Mouse (Mus musculus) thymus, postnatal 36 days (tissue): ENCODE results near the gene Olfr875.
"Not testable (repeated sequence)": the region's sequence is repeated elsewhere in the genome, so short reads cannot be mapped to it uniquely, and the experiment has no call there.

ENCODE experiments used
- DNase-seq, 2 experiments: peaks; one replicate each; pipeline ENCODE4 v3.0.0; 2022; ENCODE audit warnings: mixed read lengths in 2 of 2

Olfr875 gene

DNA sequence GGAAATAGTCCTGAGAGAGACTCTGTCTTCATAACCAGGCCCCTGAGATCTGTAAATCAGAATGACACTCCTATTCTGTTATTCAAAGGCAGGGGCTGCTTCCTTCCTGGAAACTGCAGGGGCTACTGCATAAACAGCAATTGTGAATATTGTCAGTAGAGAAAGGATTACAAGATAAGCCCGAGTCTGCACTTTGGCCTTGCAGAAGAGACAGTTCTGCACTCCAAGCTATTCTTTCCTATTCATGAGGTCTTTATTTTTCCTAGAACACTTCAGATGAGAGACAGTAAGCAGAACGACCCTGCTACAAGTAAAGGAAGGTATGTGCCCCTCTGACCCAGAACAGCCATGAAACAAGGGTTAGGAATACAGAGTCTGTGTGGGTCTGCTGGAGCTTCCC, at the start of gene Olfr875:
Olfr875 (plus strand) TSS at position 99 of the 400 bp plus-strand sequence.
- no peak for DNase-seq

GRCm38 (mm10) chr9:37734310-37734709, 37.3 kb upstream of the Olfr875 start:
- no peak for DNase-seq

- DNase-seq: no peak
These were observed 26.9 kb upstream of the Olfr875 start, which contains the start of gene Olfr874 for GRCm38 (mm10) chr9:37744806-37745205. TSS of gene Olfr874 (plus strand) at chr9:37745106.

- DNase-seq: no peak
These were observed 21.2 kb upstream of the Olfr875 start for GRCm38 (mm10) chr9:37750319-37751075.

DNA sequence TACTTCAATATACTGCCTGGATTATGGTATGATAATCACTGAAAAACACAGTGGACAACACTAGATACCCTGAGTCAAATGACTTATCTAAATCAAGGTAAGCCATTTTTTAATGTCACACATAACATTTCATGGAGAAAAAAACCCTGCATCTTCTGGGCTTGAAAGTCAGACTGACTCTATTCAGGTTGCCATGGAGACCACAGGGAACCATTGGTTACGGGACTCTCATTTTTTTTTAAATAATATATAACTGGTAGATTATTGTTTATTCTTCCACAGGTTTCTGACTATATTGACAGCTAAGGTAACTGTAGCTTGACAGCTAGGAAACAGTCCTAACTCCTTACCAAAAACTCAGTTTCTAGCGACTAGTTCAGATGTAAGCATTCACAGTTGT, 20.2 kb upstream of the Olfr875 start:
- DNase-seq: no peak

GRCm38 (mm10) chr9:37752006-37752405, 19.7 kb upstream of the Olfr875 start:
- no peak for DNase-seq

- DNase-seq: no peak
These were observed 9.9 kb upstream of the Olfr875 start for GRCm38 (mm10) chr9:37761728-37762127.

DNA sequence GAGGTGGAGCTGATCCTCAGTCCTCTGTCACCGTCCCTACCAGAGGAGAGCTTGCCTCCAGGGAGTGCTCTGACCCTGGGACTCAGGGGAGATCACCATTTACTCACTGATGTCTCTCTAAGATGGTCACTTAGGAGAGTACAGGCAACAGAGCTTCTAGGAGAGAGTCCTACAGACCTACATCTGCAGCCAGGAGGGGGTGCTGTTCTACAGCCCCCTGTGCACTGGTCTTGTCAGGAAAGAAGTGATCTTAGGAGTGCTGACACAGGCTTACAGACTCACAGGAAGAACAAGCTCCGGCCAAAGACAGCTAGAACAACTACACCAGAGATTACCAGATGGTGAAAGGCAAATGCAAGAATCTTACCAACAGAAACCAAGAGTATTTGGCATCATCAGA, 9.1 kb upstream of the Olfr875 start:
- DNase-seq: no peak

DNA sequence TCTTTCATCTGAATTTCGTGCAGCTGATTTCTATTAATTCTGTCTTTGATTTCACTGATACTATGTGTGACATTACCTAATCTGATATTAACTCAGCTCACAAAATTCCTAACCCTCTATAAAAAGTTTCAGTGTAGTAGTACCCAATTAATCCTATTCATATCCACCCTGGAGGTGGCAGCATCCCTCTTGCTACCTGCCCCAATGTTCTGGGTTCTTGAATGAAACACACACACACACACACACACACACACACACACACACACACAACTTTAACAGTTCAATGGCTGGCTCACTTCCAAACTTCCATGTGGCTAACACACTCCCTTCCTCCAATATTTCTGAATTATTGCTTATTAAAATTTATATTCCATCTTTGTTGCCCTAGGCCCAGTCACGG, 996 bp upstream of the Olfr875 start:
- no peak for DNase-seq

DNA sequence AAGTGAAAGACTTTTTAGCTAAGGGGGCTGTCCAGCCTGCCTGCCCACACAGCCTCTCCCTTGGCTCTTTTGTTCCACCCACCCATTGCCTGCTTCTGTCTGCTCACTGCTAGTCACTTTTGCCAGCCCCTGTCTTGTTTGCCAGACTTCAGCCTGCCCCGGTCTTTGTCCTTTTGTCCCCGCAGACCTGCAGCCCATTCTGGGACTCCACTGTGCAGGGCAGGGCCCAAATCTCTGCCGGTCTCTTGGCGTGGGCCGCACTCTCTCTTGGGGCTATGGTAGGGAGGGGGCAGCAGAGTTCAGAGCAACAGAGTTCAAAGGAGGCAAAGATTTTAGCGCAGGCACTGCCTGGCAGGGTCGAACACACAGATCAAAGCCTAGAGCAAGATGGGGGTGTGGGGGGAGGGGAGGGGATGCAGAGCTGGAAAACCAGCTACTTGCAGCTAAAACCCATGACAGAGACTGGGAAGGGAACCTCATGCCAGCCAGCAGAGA, 11.2 kb downstream of the Olfr875 start:
- no peak for DNase-seq

GRCm38 (mm10) chr9:37783394-37784387, 12.0 kb downstream of the Olfr875 start:
- not testable (repeated sequence) for DNase-seq

- DNase-seq: no peak
These were observed 14.8 kb downstream of the Olfr875 start for GRCm38 (mm10) chr9:37786411-37786810.

GRCm38 (mm10) chr9:37802055-37802454, 30.4 kb downstream of the Olfr875 start:
- no peak for DNase-seq

DNA sequence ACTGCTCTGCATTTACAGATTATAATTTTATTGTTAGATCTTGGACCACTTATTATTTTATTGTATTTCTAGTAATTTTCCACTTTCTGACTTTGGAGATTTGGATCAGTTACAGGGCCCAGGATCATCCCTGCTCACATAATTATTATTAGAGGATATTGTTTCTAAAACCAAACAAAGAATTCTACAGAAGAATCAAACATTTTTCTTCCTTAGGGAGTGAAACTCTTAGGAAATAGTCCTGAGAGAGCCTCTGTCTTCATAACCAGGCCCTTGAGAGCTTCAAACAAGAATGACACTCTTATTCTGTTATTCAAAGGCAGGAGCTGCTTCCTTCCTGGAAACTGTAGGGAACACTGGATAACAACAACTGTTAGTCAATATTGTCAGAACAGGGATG, 31.1 kb downstream of the Olfr875 start, which contains the start of gene Olfr876:
Olfr876 (plus strand) TSS at position 301 of the 400 bp plus-strand sequence.
- DNase-seq: no peak

- DNase-seq: no peak
These were observed 35.6 kb downstream of the Olfr875 start for GRCm38 (mm10) chr9:37807235-37807634.

DNA sequence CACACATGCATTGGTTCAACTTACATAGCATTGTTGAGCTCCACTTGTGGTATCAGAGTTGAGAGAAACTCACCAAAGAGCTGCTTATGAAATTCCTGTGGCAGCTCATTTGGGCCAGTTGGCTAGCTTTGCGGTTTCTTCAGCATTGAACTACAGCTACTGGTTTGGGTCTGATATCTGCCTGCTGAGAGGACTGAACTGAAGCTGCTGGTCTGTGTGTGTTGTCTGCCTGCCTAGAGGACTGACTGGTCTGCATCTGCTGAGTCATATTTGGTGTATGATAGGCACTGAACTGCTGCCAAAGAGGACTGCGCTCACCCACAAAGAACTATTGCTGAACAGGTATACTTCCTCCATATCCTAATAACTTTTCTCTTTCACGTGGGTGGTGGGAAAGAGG, 36.8 kb downstream of the Olfr875 start:
- no peak for DNase-seq

DNA sequence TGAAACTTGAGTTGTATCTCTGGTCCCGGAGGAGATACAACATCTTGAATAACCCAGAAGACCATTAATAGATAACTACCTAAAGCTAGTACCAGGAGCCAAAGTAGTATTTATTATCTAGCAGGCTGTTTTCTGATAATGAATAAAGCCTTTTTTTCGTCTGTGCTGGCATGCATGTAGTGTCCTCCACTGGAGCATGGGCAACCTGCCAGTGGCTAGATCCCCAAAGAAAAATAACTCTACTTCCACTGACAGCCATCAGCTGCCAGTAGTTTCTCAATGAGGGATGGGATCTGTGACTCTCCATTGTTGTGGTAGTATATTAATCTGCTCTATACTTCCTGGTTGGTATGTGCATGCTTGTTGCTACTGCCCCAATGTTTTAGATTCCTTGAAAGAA, 37.3 kb downstream of the Olfr875 start:
- DNase-seq: no peak

- no peak for DNase-seq
These were observed 43.0 kb downstream of the Olfr875 start for GRCm38 (mm10) chr9:37814696-37815095.
